Mouse (Mus musculus) kidney, postnatal 14 days (tissue): ENCODE measurements around the gene Fam13c.

Experiments used
- DNase-seq: peaks from one replicate; pipeline ENCODE4 v3.0.0; 2022; ENCODE audit warnings: mixed read lengths

The Fam13c gene

GRCm38 (mm10) chr10:70521379-70521778, 81.1 kb downstream of the Fam13c start:
- DNase-seq, result no peak

GRCm38 (mm10) chr10:70530185-70530823, 90.0 kb downstream of the Fam13c start:
- DNase-seq, result no peak

GRCm38 (mm10) chr10:70532249-70532648, 92.0 kb downstream of the Fam13c start:
- DNase-seq, result no peak

GRCm38 (mm10) chr10:70533301-70533781, 93.1 kb downstream of the Fam13c start:
- no peak for DNase-seq

- DNase-seq, result no peak
Observed at GRCm38 (mm10) chr10:70533986-70534385, 93.7 kb downstream of the Fam13c start.

GRCm38 (mm10) chr10:70534571-70534970, 94.3 kb downstream of the Fam13c start:
- DNase-seq, result no peak

GRCm38 (mm10) chr10:70535401-70535800, 95.1 kb downstream of the Fam13c start:
- DNase-seq, result no peak

- DNase-seq, result peak; percentile 13
Observed at GRCm38 (mm10) chr10:70537694-70538093, 97.4 kb downstream of the Fam13c start.

GRCm38 (mm10) chr10:70539251-70539650, 99.0 kb downstream of the Fam13c start:
- no peak for DNase-seq

- peak; percentile 22 for DNase-seq
Observed at GRCm38 (mm10) chr10:70540456-70541195, 100.3 kb downstream of the Fam13c start.

- DNase-seq, result no peak
Observed at GRCm38 (mm10) chr10:70542857-70543256, 102.6 kb downstream of the Fam13c start.

- DNase-seq, result no peak
Observed at GRCm38 (mm10) chr10:70552531-70552930, 112.2 kb downstream of the Fam13c start.

GRCm38 (mm10) chr10:70563636-70564035, 123.4 kb downstream of the Fam13c start:
- peak; percentile 71 for DNase-seq

- no peak for DNase-seq
Observed at GRCm38 (mm10) chr10:70581556-70582211, 141.4 kb downstream of the Fam13c start.

GRCm38 (mm10) chr10:70584171-70584570, 143.9 kb downstream of the Fam13c start:
- no peak for DNase-seq

- DNase-seq, result peak; percentile 45
Observed at GRCm38 (mm10) chr10:70586876-70587405, 146.7 kb downstream of the Fam13c start.

GRCm38 (mm10) chr10:70594007-70594406, 153.7 kb downstream of the Fam13c start:
- DNase-seq, result peak; percentile 61

GRCm38 (mm10) chr10:70598081-70598515, 157.8 kb downstream of the Fam13c start:
- peak; percentile 59 for DNase-seq

- DNase-seq, result no peak
Observed at GRCm38 (mm10) chr10:70598516-70599125, 158.3 kb downstream of the Fam13c start.

- DNase-seq, result peak; percentile 97
Observed at GRCm38 (mm10) chr10:70599126-70599924, 159.0 kb downstream of the Fam13c start.

GRCm38 (mm10) chr10:70599925-70600305, 159.6 kb downstream of the Fam13c start:
- DNase-seq, result no peak
